Comparison of ENCODE assay signal across 24 mouse cellular contexts in the genomic region with DNA sequence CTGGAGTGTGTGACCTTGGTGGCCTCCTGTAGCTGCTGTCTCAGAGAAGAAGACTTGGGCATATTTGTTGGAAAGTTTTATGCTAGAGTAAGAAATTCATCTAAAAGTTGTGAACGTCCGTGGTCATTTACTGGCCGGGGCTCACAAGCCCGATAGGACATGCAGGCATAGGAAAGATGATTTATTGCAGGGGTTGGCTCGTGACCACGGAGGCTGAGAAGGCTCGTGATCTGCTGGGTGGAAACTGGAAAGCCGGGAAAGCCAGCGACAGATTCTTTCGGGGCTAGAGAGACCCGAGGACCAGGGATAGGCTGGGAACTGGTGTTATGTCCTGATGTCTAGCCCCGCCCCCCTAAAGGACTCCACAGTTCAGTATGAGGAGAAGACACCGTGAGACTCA. TPM values are rescaled to one million over a fixed set of nuclear protein-coding genes. Genes with fewer than 3 reads are reported as not detected.
DNase-seq lines count a peak whose midpoint lies in the region; ATAC-seq and TF ChIP-seq lines count a peak whose summit lies in the region.
"Had no signal": no experiment of that assay in that cellular context is flagged by ENCODE, and none has a peak within 500 bp of the region (broad histone marks: within the 10 kb centered on the region; RNA-seq: fewer than 3 reads in every experiment).

No protein-coding gene starts in this region.

- peak; percentile 19 for DNase-seq in kidney, adult 2 months
- peak; percentile 70 for DNase-seq in kidney, postnatal 10 days
- DNase-seq in kidney, postnatal 14 days, result peak; percentile 53
- peak; percentile 59 to 68 for DNase-seq in kidney, postnatal 4 days
- no peak for DNase-seq in forebrain, postnatal 0 days
- DNase-seq: adrenal gland, postnatal 10 days; adrenal gland, postnatal 36 days; B cell, adult 2 months; cerebellum, adult 18-20 months; cerebellum, adult 9-10 months; cerebellum, postnatal 14 days; gastrocnemius, adult 2 months; gastrocnemius, postnatal 14 days; heart, adult 11 months had no signal

- H3K27me3 ChIP-seq in kidney, adult 2 months (replicated peaks; ENCODE audit: control insufficient read depth, insufficient read depth, low read length), result no peaks in the 10 kb centered on the region
- no peaks in the 10 kb centered on the region for H3K27me3 ChIP-seq in kidney, embryonic 14.5 days (ENCODE audit: control insufficient read depth, insufficient read depth, low read length)
- H3K27me3 ChIP-seq in kidney, embryonic 15.5 days, result 0 out of 2 replicates have a peak, but pooled peaks cover 8% of the 10 kb centered on the region
- no peaks in the 10 kb centered on the region for H3K27me3 ChIP-seq in forebrain, postnatal 0 days (ENCODE audit: insufficient read depth, low read length)
- H3K27me3 ChIP-seq: CH12.LX; forebrain, embryonic 13.5 days had no signal

- no peak overlapping the region for H3K4me3 ChIP-seq in kidney, adult 2 months (ENCODE audit: insufficient read depth, low read depth, low read length)
- H3K4me3 ChIP-seq in kidney, embryonic 14.5 days (ENCODE audit: low read length), result no peak overlapping the region
- no peak overlapping the region for H3K4me3 ChIP-seq in kidney, embryonic 15.5 days (replicated peaks)
- H3K4me3 ChIP-seq in forebrain, postnatal 0 days (ENCODE audit: low read depth, low read length), result no peak overlapping the region
- H3K4me3 ChIP-seq: forebrain, embryonic 10.5 days; forebrain, embryonic 13.5 days; gastrocnemius, adult 2 months; hindbrain, embryonic 12.5 days had no signal

- TF ChIP-seq POLR2A in kidney, adult 2 months (IDR thresholded peaks at IDR 0.05; ENCODE audit: low read depth, low read length), result no peak

- H3K9ac ChIP-seq in kidney, embryonic 14.5 days (ENCODE audit: low read depth, low read length), result no peak overlapping the region
- H3K9ac ChIP-seq in kidney, embryonic 15.5 days, result no peak overlapping the region
- no peak overlapping the region for H3K9ac ChIP-seq in forebrain, postnatal 0 days
- H3K9ac ChIP-seq: forebrain, embryonic 13.5 days; hindbrain, embryonic 12.5 days had no signal

- no peaks in the 10 kb centered on the region for H3K36me3 ChIP-seq in kidney, adult 2 months (ENCODE audit: control insufficient read depth, insufficient read depth, low read length)
- no peaks in the 10 kb centered on the region for H3K36me3 ChIP-seq in kidney, embryonic 14.5 days (ENCODE audit: control insufficient read depth, insufficient read depth, low read length)
- no peaks in the 10 kb centered on the region for H3K36me3 ChIP-seq in kidney, embryonic 15.5 days
- H3K36me3 ChIP-seq in forebrain, postnatal 0 days (ENCODE audit: insufficient read depth), result no peaks in the 10 kb centered on the region
- H3K36me3 ChIP-seq: forebrain, embryonic 10.5 days; G1E; hindbrain, embryonic 12.5 days had no signal

- WGBS in kidney, adult 2 months, result 55% methylated on average over 13 of the region's 13 CpGs
- 57% methylated on average over 13 of the region's 13 CpGs for WGBS in kidney, embryonic 14.5 days
- whole genome bisulfite sequencing in kidney, embryonic 15.5 days, result 56% methylated on average over 13 of the region's 13 CpGs
- 92% methylated on average over 13 of the region's 13 CpGs for WGBS in forebrain, postnatal 0 days

- no peak for ATAC-seq in kidney, embryonic 14.5 days (ENCODE audit: low FRiP score, low TSS enrichment)
- ATAC-seq in kidney, embryonic 15.5 days (replicated peaks; ENCODE audit: low FRiP score), result no peak
- no peak for ATAC-seq in forebrain, postnatal 0 days
- ATAC-seq: forebrain, embryonic 13.5 days; forebrain, embryonic 16.5 days; Patski had no signal

- no peak overlapping the region for H3K4me2 ChIP-seq in kidney, embryonic 14.5 days (replicated peaks; ENCODE audit: low read depth, low read length)
- no peak overlapping the region for H3K4me2 ChIP-seq in kidney, embryonic 15.5 days
- no peak overlapping the region for H3K4me2 ChIP-seq in forebrain, postnatal 0 days (ENCODE audit: low read depth)
- H3K4me2 ChIP-seq: forebrain, embryonic 13.5 days; heart, embryonic 11.5 days; hindbrain, embryonic 12.5 days had no signal

- TF ChIP-seq CTCF in kidney, adult 2 months (conservative IDR thresholded peaks at IDR 0.05; ENCODE audit: insufficient read depth, insufficient read length, low read depth, low read length), result no peak
- no peak for TF ChIP-seq CTCF in forebrain, postnatal 0 days (IDR thresholded peaks at IDR 0.05; ENCODE audit: low read depth)

- no peak overlapping the region for H3K27ac ChIP-seq in kidney, adult 2 months (ENCODE audit: insufficient read depth, low read depth, low read length)
- no peak overlapping the region for H3K27ac ChIP-seq in kidney, embryonic 14.5 days (ENCODE audit: low read depth, low read length)
- H3K27ac ChIP-seq in kidney, embryonic 15.5 days, result no peak overlapping the region
- H3K27ac ChIP-seq in forebrain, postnatal 0 days (ENCODE audit: low read depth, low read length), result no peak overlapping the region
- H3K27ac ChIP-seq: forebrain, embryonic 10.5 days; forebrain, embryonic 13.5 days; gastrocnemius, adult 2 months; hindbrain, embryonic 12.5 days had no signal

- no peaks in the 10 kb centered on the region for H3K9me3 ChIP-seq in kidney, embryonic 14.5 days (ENCODE audit: control insufficient read depth, low read length)
- no peaks in the 10 kb centered on the region for H3K9me3 ChIP-seq in kidney, embryonic 15.5 days (replicated peaks)
- H3K9me3 ChIP-seq in forebrain, postnatal 0 days (ENCODE audit: low read length), result no peaks in the 10 kb centered on the region
- H3K9me3 ChIP-seq: forebrain, embryonic 10.5 days; forebrain, embryonic 13.5 days; hindbrain, embryonic 12.5 days had no signal

- H3K4me1 ChIP-seq in kidney, adult 2 months (ENCODE audit: control insufficient read depth, insufficient read depth, low read length), result no peaks in the 10 kb centered on the region
- peaks cover 7% of the 10 kb centered on the region; the same call in 1 of the 2 replicates for H3K4me1 ChIP-seq in kidney, embryonic 14.5 days (ENCODE audit: control insufficient read depth, insufficient read depth, low read length)
- H3K4me1 ChIP-seq in kidney, embryonic 15.5 days, result peaks cover 14% of the 10 kb centered on the region
- H3K4me1 ChIP-seq in forebrain, postnatal 0 days (ENCODE audit: insufficient read depth), result peaks cover 6% of the 10 kb centered on the region; the same call in 1 of the 2 replicates

RNA-seq across cellular contexts. Expression of a gene that starts 54.4 kb away (rescaled TPM):
- polyA plus RNA-seq in kidney, adult 2 months (2012; rRNA removed), result 3.7 and 4.8 TPM in 2 replicates
- 70.6 and 90.1 TPM in 2 replicates for polyA plus RNA-seq in kidney, embryonic 14.5 days (2014; fragmentation: Nextera tagmentation; extraction: Ambion mirVana)
- polyA plus RNA-seq in kidney, embryonic 15.5 days (2015; fragmentation: Nextera tagmentation; extraction: Ambion mirVana), result 64.0 and 64.9 TPM in 2 replicates
- total RNA-seq in forebrain, postnatal 0 days (2014; rRNA removed), result 16.8 and 18.5 TPM in 2 replicates
- polyA plus RNA-seq in forebrain, postnatal 0 days (2015; fragmentation: Nextera tagmentation; extraction: Ambion mirVana), result 38.8 and 43.8 TPM in 2 replicates
